Mouse (Mus musculus) liver, adult 2 months (tissue): ENCODE measurements at regions not wholly inside any gene's neighbourhood (a gene's known extent, or its start where the extent isn't known, plus 50 kb on each side); places are given as distances from the start of the nearest gene placed in this dataset.

Experiments
- CTCF ChIP-seq: fragments of 200-500 bp; IDR thresholded peaks from 2 replicates; pipeline ENCODE4 v1.5.1; 2011; ENCODE audit warnings: low read depth, low read length, control low read depth
- POLR2A ChIP-seq: fragments of 200-500 bp; IDR thresholded peaks from 2 replicates; pipeline ENCODE4 v1.6.1; 2011; ENCODE audit warnings: low read length, control low read depth; ENCODE audit not compliant: insufficient read depth; ENCODE audit errors: extremely low read depth

GRCm38 (mm10) chr7:123861706-123862105 lies 121.0 kb upstream of the Hs3st4 start:
- TF ChIP-seq POLR2A (no peak), CTCF (no peak)
